Mouse (Mus musculus) MEL (cell line): Measurements from ENCODE around the gene Cyp1a2. TPM values are rescaled to one million over a fixed set of nuclear protein-coding genes. Genes with fewer than 3 reads are reported as not detected.

ENCODE experiments used
- DNase-seq: peaks from one replicate; pipeline ENCODE4 v3.0.0; 2011; ENCODE audit warnings: low read depth, low spot score
- H3K27ac ChIP-seq: 2 replicates; pipeline ENCODE4 v1.5.1; 2012; ENCODE audit warnings: low read depth, mild to moderate bottlenecking, control low read depth, low read length, moderate library complexity; ENCODE audit not compliant: control insufficient read depth
- H3K27me3 ChIP-seq, 2 experiments: fragments of 150-350 bp in 1 of 2; sonication (generic) in 1 of 2; 2 replicates each; pipeline ENCODE4 v1.6.1; 2012; ENCODE audit warnings: low read length in 2 of 2, mild to moderate bottlenecking in 2 of 2, improper control_type of control experiment in 1 of 2, moderate library complexity in 1 of 2; ENCODE audit not compliant: insufficient read depth in 2 of 2, control insufficient read depth in 1 of 2
- H3K36me3 ChIP-seq, 2 experiments: 2 replicates each; pipeline ENCODE4 v1.6.1; 2012 to 2014; ENCODE audit warnings: low read length in 2 of 2, improper control_type of control experiment in 1 of 2, inconsistent platforms in 1 of 2, mild to moderate bottlenecking in 1 of 2; ENCODE audit not compliant: insufficient read depth in 2 of 2, control insufficient read depth in 1 of 2
- H3K4me1 ChIP-seq, 2 experiments: fragments of 150-350 bp in 1 of 2; sonication (generic) in 1 of 2; 2 replicates each; pipeline ENCODE4 v1.6.1; 2012; ENCODE audit warnings: low read length in 2 of 2, improper control_type of control experiment in 1 of 2, mild to moderate bottlenecking in 1 of 2; ENCODE audit not compliant: insufficient read depth in 2 of 2, control insufficient read depth in 1 of 2
- H3K4me3 ChIP-seq, 2 experiments: fragments of 150-350 bp in 1 of 2; sonication (generic) in 1 of 2; 2 replicates each; pipeline ENCODE4 v1.5.1; 2012; ENCODE audit warnings: low read depth in 2 of 2, low read length in 2 of 2, mild to moderate bottlenecking in 2 of 2, moderate library complexity in 2 of 2, control low read depth in 1 of 2, improper control_type of control experiment in 1 of 2; ENCODE audit not compliant: control insufficient read depth in 1 of 2, insufficient read depth in 1 of 2
- H3K79me2 ChIP-seq: 2 replicates; pipeline ENCODE4 v1.6.1; 2012; ENCODE audit warnings: mild to moderate bottlenecking, low read length, moderate library complexity; ENCODE audit not compliant: control insufficient read depth, poor library complexity, insufficient read depth
- H3K9ac ChIP-seq: 2 replicates; pipeline ENCODE4 v1.6.1; 2012; ENCODE audit warnings: low read depth, mild to moderate bottlenecking, control low read depth, low read length, moderate library complexity; ENCODE audit not compliant: control insufficient read depth, poor library complexity, severe bottlenecking
- H3K9me3 ChIP-seq: fragments of 150-350 bp; sonication (generic); replicated peaks from 2 replicates; pipeline ENCODE4 v1.6.1; 2012; ENCODE audit warnings: mild to moderate bottlenecking, low read length, improper control_type of control experiment, moderate library complexity; ENCODE audit not compliant: insufficient read depth
- BHLHE40 ChIP-seq: IDR thresholded peaks from 2 replicates; pipeline ENCODE4 v1.6.1; 2012; ENCODE audit warnings: low read depth, mild to moderate bottlenecking, inconsistent platforms, low read length, improper control_type of control experiment, borderline replicate concordance
- CHD1 ChIP-seq: IDR thresholded peaks from 2 replicates; pipeline ENCODE4 v1.6.1; 2012; ENCODE audit warnings: low read depth, mild to moderate bottlenecking, inconsistent platforms, low read length, improper control_type of control experiment
- CHD2 ChIP-seq: IDR thresholded peaks from 2 replicates; pipeline ENCODE4 v1.6.1; 2011; ENCODE audit warnings: low read length, improper control_type of control experiment
- CTCF ChIP-seq, 3 experiments: IDR thresholded peaks in 2 of 3; conservative IDR thresholded peaks in 1 of 3; 2 replicates each; pipeline ENCODE4 v1.5.1; 2011 to 2012; ENCODE audit warnings: low read length in 3 of 3, low read depth in 2 of 3, mild to moderate bottlenecking in 2 of 3, improper control_type of control experiment in 1 of 3, inconsistent platforms in 1 of 3, mixed read lengths in 1 of 3, moderate library complexity in 1 of 3; ENCODE audit not compliant: control insufficient read depth in 1 of 3, insufficient read depth in 1 of 3, poor library complexity in 1 of 3, severe bottlenecking in 1 of 3
- E2F4 ChIP-seq: IDR thresholded peaks from 2 replicates; pipeline ENCODE4 v1.6.1; 2011; ENCODE audit warnings: low read depth, low read length, improper control_type of control experiment, borderline replicate concordance
- ELF1 ChIP-seq: IDR thresholded peaks from 2 replicates; pipeline ENCODE4 v1.6.1; 2014; ENCODE audit warnings: low read depth, mild to moderate bottlenecking, inconsistent platforms, low read length, improper control_type of control experiment, moderate library complexity
- ETS1 ChIP-seq: IDR thresholded peaks from 2 replicates; pipeline ENCODE4 v1.6.1; 2012; ENCODE audit warnings: low read depth, mild to moderate bottlenecking, inconsistent platforms, low read length, improper control_type of control experiment, moderate library complexity
- GATA1 ChIP-seq: IDR thresholded peaks from 2 replicates; pipeline ENCODE4 v1.6.1; 2011; ENCODE audit warnings: low read depth, low read length, improper control_type of control experiment
- HCFC1 ChIP-seq: IDR thresholded peaks from 2 replicates; pipeline ENCODE4 v1.6.1; 2012; ENCODE audit warnings: low read depth, mild to moderate bottlenecking, inconsistent platforms, low read length, improper control_type of control experiment, moderate library complexity
- JUND ChIP-seq: IDR thresholded peaks from 2 replicates; pipeline ENCODE4 v1.6.1; 2011; ENCODE audit warnings: low read depth, mild to moderate bottlenecking, improper control_type of control experiment, low read length
- MAFK ChIP-seq: IDR thresholded peaks from 2 replicates; pipeline ENCODE4 v1.6.1; 2011; ENCODE audit warnings: low read depth, mild to moderate bottlenecking, low read length, improper control_type of control experiment, borderline replicate concordance
- MAX ChIP-seq: IDR thresholded peaks from 2 replicates; pipeline ENCODE4 v1.6.1; 2011; ENCODE audit warnings: low read length, improper control_type of control experiment
- MAZ ChIP-seq: IDR thresholded peaks from 2 replicates; pipeline ENCODE4 v1.6.1; 2012; ENCODE audit warnings: low read depth, mild to moderate bottlenecking, inconsistent platforms, low read length, improper control_type of control experiment
- MEF2A ChIP-seq: IDR thresholded peaks from 2 replicates; pipeline ENCODE4 v1.6.1; 2014; ENCODE audit warnings: low read depth, mild to moderate bottlenecking, inconsistent platforms, low read length, improper control_type of control experiment; ENCODE audit not compliant: poor library complexity, insufficient replicate concordance, severe bottlenecking; ENCODE audit errors: extremely low read depth
- MXI1 ChIP-seq: IDR thresholded peaks from 2 replicates; pipeline ENCODE4 v1.6.1; 2011; ENCODE audit warnings: mild to moderate bottlenecking, low read depth, low read length, improper control_type of control experiment
- NELFE ChIP-seq: IDR thresholded peaks from 2 replicates; pipeline ENCODE4 v1.6.1; 2011; ENCODE audit warnings: low read depth, low read length, improper control_type of control experiment
- POLR2A ChIP-seq, 2 experiments: IDR thresholded peaks; 2 replicates each; pipeline ENCODE4 v1.6.1; 2011 to 2012; ENCODE audit warnings: low read length in 2 of 2, mild to moderate bottlenecking in 2 of 2, control low read depth in 1 of 2, improper control_type of control experiment in 1 of 2, low read depth in 1 of 2, moderate library complexity in 1 of 2; ENCODE audit not compliant: control insufficient read depth in 1 of 2, insufficient read depth in 1 of 2, poor library complexity in 1 of 2
- POLR2AphosphoS2 ChIP-seq: IDR thresholded peaks from 2 replicates; pipeline ENCODE4 v1.6.1; 2011; ENCODE audit warnings: low read length, improper control_type of control experiment
- POLR2AphosphoS5 ChIP-seq: IDR thresholded peaks from 2 replicates; pipeline ENCODE4 v1.6.1; 2012; ENCODE audit warnings: low read depth, borderline replicate concordance, mild to moderate bottlenecking, inconsistent platforms, low read length, moderate library complexity, mixed read lengths
- RAD21 ChIP-seq: IDR thresholded peaks from 2 replicates; pipeline ENCODE4 v1.6.1; 2011; ENCODE audit warnings: mild to moderate bottlenecking, low read depth, low read length, improper control_type of control experiment
- RCOR1 ChIP-seq: IDR thresholded peaks from 2 replicates; pipeline ENCODE4 v1.6.1; 2012; ENCODE audit warnings: low read depth, mild to moderate bottlenecking, inconsistent platforms, low read length, improper control_type of control experiment
- SIN3A ChIP-seq: IDR thresholded peaks from 2 replicates; pipeline ENCODE4 v1.6.1; 2012; ENCODE audit warnings: low read length, improper control_type of control experiment, inconsistent platforms
- SMC3 ChIP-seq: IDR thresholded peaks from 2 replicates; pipeline ENCODE4 v1.6.1; 2011; ENCODE audit warnings: low read depth, low read length, improper control_type of control experiment
- TAL1 ChIP-seq: IDR thresholded peaks from 2 replicates; pipeline ENCODE4 v1.6.1; 2012; ENCODE audit warnings: mild to moderate bottlenecking, inconsistent platforms, low read length, moderate library complexity, mixed read lengths
- TBP ChIP-seq: IDR thresholded peaks from 2 replicates; pipeline ENCODE4 v1.8.0; 2011; ENCODE audit warnings: low read depth, low read length, improper control_type of control experiment
- TCF12 ChIP-seq: IDR thresholded peaks from 2 replicates; pipeline ENCODE4 v1.6.1; 2014; ENCODE audit warnings: low read depth, mild to moderate bottlenecking, inconsistent platforms, low read length, improper control_type of control experiment, moderate library complexity
- USF1 ChIP-seq: IDR thresholded peaks from 2 replicates; pipeline ENCODE4 v1.6.1; 2014; ENCODE audit warnings: low read depth, mild to moderate bottlenecking, inconsistent platforms, low read length, improper control_type of control experiment, moderate library complexity
- ZC3H11A ChIP-seq: IDR thresholded peaks from 2 replicates; pipeline ENCODE4 v1.6.1; 2012; ENCODE audit warnings: low read depth, mild to moderate bottlenecking, inconsistent platforms, low read length, improper control_type of control experiment
- ZKSCAN1 ChIP-seq: IDR thresholded peaks from 2 replicates; pipeline ENCODE4 v1.6.1; 2012; ENCODE audit warnings: low read depth, mild to moderate bottlenecking, inconsistent platforms, low read length, improper control_type of control experiment, moderate library complexity
- ZMIZ1 ChIP-seq: IDR thresholded peaks from 2 replicates; pipeline ENCODE4 v1.6.1; 2012; ENCODE audit warnings: low read depth, mild to moderate bottlenecking, inconsistent platforms, low read length, improper control_type of control experiment, moderate library complexity
- ZNF384 ChIP-seq: IDR thresholded peaks from 2 replicates; pipeline ENCODE4 v1.6.1; 2012; ENCODE audit warnings: low read depth, mild to moderate bottlenecking, inconsistent platforms, low read length, improper control_type of control experiment
- polyA plus RNA-seq, 2 experiments: library from polyadenylated mRNA; stranded (reverse) in 1 of 2; unstranded in 1 of 2; fragments of >175 nt in 1 of 2; fragments of >200 nt in 1 of 2; gene quantifications; 2 replicates each; pipeline versions ENCODE4 v1.2.1 to v1.2.4; 2012; ENCODE audit warnings: low replicate concordance in 2 of 2, low read depth in 1 of 2; ENCODE audit not compliant: insufficient read length in 2 of 2, insufficient read depth in 1 of 2, missing spikeins in 1 of 2
- total RNA-seq: library from RNA; depleted of rRNA; stranded (reverse); fragments of 300-350 nt; gene quantifications from 2 replicates; pipeline ENCODE4 v1.2.3, GENCODE M21; 2012

The Cyp1a2 gene
- total and polyA plus RNA-seq, 3 experiments = not detected

DNA sequence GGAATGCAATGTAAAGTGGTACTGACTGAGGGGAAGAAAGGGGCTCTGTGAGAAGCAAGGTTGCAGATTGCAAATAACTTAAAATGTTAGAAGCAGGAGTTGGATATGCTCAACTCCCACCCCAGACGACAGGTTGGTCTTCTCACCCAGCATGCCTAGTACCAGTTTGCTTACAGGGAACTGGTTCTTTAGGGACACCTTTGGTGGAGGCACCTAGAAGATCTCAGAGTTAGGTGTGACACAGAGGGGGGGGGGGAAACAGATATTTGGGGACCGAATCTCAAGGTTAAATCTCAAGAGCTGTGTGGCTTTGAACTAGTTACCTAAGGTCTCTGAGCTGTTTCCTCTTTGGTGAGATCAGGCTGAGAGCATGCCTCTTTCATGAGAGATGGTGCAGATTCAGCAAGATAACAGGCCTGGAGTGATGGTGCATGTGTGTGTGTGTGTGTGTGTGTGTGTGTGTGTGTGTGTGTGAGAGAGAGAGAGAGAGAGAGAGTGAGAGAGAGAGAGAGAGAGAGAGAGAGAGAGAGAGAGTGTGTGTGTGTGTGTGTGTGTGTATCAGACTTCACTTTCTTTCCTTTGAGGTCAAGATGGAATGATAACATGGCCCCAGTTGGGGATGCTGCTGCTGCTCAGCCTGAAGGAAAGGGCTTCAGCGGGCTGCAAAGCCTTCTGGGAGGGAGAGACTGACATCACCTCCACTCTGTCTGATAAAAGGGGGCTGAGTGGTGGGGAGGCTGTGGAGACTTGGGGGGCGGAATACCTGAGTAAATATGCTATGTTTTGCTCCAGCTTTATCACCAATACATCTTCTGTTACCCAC is 36.0 kb downstream of the Cyp1a2 start (continued):
- TF ChIP-seq MAFK = peak; percentile 44; the same call in 1 of the 2 replicates
- no peak for TF ChIP-seq TAL1
- no peak for TF ChIP-seq RAD21
- 0 out of 2 replicates have a peak, but pooled peaks have one; percentile 90 for TF ChIP-seq JUND
- TF ChIP-seq POLR2AphosphoS2 = no peak
- no peak for TF ChIP-seq ZNF384
- 0 out of 2 replicates have a peak, but pooled peaks have one; percentile 11 for TF ChIP-seq TBP
- peak; percentile 54 for TF ChIP-seq TCF12
- no peak for TF ChIP-seq E2F4
- peak; percentile 64; the same call in 1 of the 2 replicates for TF ChIP-seq BHLHE40
- TF ChIP-seq ZC3H11A = no peak

DNA sequence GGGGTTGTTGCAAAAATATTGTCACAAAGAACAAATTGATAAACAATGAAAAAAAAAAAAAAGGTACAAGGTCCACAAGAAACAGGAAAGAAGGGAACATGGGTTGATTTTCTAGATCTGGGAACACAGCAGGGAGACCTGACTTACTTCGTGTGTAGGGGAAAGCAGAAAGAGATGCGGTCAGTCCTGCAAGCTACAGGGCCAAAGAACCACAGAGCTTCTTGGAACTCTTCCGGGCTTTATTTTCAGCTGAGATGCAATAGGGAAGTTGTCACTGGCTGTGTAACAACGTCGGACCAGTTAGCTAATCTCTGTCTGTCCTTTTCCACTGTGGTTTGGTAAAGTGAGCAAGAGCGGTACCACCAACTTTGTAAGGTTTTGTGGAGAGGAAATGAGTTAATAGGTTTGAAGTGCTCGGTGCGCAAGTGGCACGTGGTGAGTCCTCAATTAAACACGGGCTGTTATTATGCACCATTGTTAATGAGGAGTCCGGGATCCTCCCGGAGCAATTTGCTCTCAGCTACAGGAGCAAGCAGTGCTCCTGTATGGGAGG is 36.9 kb downstream of the Cyp1a2 start:
- peaks cover 19 to 57% of the 10 kb centered on the region in 2 experiments for H3K4me1 ChIP-seq
- peak overlapping the region; percentile 30 to 33 for H3K4me3 ChIP-seq
- peak; percentile 93 for DNase-seq
- TF ChIP-seq MAFK = no peak
- peak; percentile 77 for TF ChIP-seq ELF1
- peak; percentile 68; the same call in 1 of the 2 replicates for TF ChIP-seq RCOR1
- no peak for TF ChIP-seq E2F4
- TF ChIP-seq JUND = no peak
- peak; percentile 98 for TF ChIP-seq MAX
- TF ChIP-seq ZKSCAN1 = no peak
- TF ChIP-seq SMC3 = no peak
- peak; percentile 88 for TF ChIP-seq SIN3A
- TF ChIP-seq CTCF (IDR thresholded peaks at IDR 0.05 in 2 of 3, conservative IDR thresholded peaks at IDR 0.05 in 1 of 3; ENCODE audit: control insufficient read depth in 1 of 3, insufficient read depth in 1 of 3, low read depth in 2 of 3, low read length in 3 of 3, poor library complexity in 1 of 3, severe bottlenecking in 1 of 3) = no peak
- peak; percentile 90 for TF ChIP-seq MXI1
- peak; percentile 70; the same call in 1 of the 2 replicates for TF ChIP-seq BHLHE40
- peak; percentile 62; the same call in 1 of the 2 replicates for TF ChIP-seq ZMIZ1
- TF ChIP-seq HCFC1 = peak; percentile 69; the same call in 1 of the 2 replicates
- no peak; the same call in 1 of the 2 replicates for TF ChIP-seq GATA1
- TF ChIP-seq POLR2AphosphoS5 = no peak
- TF ChIP-seq CHD1 = 0 out of 2 replicates have a peak, but pooled peaks have one; percentile 61
- TF ChIP-seq CHD2 = no peak
- TF ChIP-seq ZNF384 = peak; percentile 52; the same call in 1 of the 2 replicates
- no peak for TF ChIP-seq MEF2A
- peak; percentile 47; the same call in 1 of the 2 replicates for TF ChIP-seq POLR2AphosphoS2
- TF ChIP-seq USF1 = peak; percentile 72
- TF ChIP-seq NELFE = peak; percentile 59
- TF ChIP-seq ETS1 = peak; percentile 93
- 0 out of 2 replicates have a peak, but pooled peaks have one; percentile 25 for TF ChIP-seq MAZ
- no peak; the same call in 1 of the 2 replicates for TF ChIP-seq TAL1
- peak in 1 of 2 experiments; percentile 61; a peak in 1 of 4 replicates for TF ChIP-seq POLR2A (IDR thresholded peaks at IDR 0.05; ENCODE audit: control insufficient read depth in 1 of 2, insufficient read depth in 1 of 2, low read depth in 1 of 2, low read length in 2 of 2, poor library complexity in 1 of 2)

More for the DNA sequence above, 36.9 kb downstream of the Cyp1a2 start:
- H3K9me3 ChIP-seq = no peaks in the 10 kb centered on the region
- peak overlapping the region; percentile 99 for H3K27ac ChIP-seq
- peak overlapping the region; percentile 98 for H3K9ac ChIP-seq
- no peaks in the 10 kb centered on the region for H3K27me3 ChIP-seq
- H3K36me3 ChIP-seq = peaks cover 0 to 38% of the 10 kb centered on the region in 2 experiments; a peak in 3 of 4 replicates
- peaks cover 40% of the 10 kb centered on the region for H3K79me2 ChIP-seq
